Mouse (Mus musculus): ENCODE results near the gene Fyco1.
A peak's percentile ranks its signal among the peaks of the same experiment; 100 is the strongest.

Fyco1 gene

GRCm38 (mm10) chr9:123851713-123852448, at the start of gene Fyco1:
Fyco1 (minus strand) TSS chr9:123851899.
- DNase-seq, result peak; percentile 93

DNA sequence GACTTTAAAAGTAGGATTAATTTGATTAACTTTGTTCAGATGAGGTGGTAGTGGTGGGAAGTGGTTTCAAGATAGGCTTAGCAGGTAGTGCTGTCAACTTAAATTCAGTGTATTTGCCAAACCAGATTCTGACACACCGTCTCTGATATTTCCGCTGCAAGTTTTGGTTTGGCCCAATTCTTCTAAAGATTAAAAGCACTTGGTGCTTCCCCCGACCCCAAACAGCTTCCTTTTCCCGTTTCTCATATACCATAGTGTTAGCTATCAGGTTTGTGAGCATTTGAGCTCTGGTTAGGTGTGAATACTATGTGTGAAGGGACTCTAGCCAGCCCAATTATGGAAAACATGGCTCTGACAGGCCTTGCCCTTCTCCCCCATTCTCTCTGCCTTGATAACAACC, 20.4 kb upstream of the Fyco1 start:
- no peak for DNase-seq

DNA sequence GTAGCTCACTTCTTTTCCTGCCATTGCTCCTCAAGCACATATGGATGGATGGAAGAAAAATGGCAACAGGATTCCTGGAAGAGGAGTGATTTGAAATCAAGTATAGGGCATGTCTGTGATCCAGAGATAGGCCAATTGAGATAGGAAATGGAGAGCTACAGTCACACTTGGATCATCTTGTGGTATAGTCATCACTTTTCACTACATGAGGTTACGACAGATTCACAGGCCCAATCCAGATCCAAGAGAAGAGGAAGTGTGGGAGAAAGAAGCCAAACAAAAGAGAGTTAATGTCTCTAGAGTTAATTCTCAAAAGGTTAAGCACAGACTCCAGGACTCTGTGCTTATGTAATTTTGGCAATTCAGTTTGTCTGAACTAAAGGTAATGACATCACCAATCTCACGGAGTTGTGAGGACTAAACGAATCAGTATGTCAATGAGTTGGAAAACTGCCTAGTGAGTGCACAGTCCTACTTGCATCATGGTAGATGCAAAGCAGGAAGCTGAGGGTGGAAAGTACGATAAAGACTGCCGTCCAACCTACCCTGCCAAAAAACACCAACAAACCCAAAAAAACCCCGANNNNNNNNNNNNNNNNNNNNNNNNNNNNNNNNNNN, 17.6 kb upstream of the Fyco1 start:
- no peak for DNase-seq

DNA sequence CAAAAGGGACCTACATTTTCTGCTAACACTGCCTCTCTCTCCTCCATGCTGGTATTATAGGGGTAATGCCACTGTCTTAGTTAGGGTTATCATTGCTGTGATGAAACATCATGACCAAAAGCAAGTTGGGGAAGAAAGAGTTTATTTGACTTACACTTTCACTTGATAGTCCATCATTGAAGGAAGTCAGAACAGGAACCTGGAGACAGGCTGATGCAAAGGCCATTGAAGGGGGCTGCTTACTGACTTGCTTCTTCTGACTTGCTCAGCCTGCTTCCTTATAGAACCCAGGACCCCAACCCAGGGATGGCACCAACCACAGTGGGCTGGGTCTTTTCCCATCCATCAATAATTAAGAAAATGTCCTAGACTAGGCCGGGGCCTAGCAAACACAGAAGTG, 11.9 kb upstream of the Fyco1 start:
- no peak for DNase-seq

DNA sequence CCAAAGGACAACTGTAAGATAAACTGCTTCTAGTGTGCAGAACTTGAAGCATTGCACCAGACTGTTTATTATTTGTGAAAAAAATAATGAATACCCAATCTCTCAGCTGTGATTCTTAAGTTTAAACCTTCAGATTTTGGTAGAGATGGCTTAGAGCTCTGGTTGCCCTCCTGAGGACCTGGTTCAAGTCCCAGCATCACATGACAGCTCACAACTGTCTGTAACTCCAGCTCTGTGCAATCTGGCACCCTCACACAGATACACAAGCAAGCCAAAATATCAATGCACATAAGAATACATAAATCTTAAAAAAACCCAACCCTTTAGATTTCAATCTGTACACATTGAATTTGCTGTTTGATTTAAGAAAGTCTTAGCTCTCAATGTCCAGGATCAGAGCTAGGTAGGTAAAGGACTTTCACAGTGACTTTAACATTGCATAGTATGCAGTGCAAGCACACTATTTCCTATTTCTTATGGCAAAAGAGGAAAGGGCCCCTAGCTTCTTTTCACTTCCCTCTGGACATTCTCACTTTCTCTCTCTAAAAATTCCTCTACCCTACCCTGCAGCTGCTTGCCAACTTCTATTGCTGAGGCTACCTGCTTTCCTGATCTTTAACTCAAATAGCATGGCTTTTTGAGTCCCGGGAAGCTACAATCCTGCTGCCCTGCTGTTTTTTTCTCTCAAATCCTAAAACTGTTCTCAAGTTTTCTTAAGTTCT, 11.4 kb upstream of the Fyco1 start:
- DNase-seq, result no peak

DNA sequence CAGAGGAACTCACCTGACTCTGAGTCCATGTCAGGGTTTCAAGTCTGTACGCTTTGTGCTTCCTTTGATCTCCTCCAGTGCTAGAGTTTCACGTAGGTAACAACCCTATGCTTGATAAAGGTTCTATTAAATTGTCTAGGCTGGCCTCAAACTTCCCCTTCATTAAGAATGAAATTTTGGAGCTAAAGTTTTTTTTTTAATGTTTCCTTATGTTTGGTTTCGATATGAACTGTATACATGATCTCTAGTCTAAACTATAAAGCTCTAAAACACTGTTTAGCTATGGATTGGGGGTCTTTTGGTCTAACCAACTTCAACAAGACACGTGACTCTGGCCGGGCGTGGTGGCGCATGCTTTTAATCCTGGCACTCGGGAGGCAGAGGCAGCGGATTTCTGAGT, 10.2 kb upstream of the Fyco1 start, which contains the start of gene Xcr1:
TSS of gene Xcr1 (minus strand) at position 101 of the 400 bp plus-strand sequence.
- DNase-seq, result no peak

- DNase-seq, result no peak
These were observed 5.1 kb upstream of the Fyco1 start for GRCm38 (mm10) chr9:123856836-123857235.

DNA sequence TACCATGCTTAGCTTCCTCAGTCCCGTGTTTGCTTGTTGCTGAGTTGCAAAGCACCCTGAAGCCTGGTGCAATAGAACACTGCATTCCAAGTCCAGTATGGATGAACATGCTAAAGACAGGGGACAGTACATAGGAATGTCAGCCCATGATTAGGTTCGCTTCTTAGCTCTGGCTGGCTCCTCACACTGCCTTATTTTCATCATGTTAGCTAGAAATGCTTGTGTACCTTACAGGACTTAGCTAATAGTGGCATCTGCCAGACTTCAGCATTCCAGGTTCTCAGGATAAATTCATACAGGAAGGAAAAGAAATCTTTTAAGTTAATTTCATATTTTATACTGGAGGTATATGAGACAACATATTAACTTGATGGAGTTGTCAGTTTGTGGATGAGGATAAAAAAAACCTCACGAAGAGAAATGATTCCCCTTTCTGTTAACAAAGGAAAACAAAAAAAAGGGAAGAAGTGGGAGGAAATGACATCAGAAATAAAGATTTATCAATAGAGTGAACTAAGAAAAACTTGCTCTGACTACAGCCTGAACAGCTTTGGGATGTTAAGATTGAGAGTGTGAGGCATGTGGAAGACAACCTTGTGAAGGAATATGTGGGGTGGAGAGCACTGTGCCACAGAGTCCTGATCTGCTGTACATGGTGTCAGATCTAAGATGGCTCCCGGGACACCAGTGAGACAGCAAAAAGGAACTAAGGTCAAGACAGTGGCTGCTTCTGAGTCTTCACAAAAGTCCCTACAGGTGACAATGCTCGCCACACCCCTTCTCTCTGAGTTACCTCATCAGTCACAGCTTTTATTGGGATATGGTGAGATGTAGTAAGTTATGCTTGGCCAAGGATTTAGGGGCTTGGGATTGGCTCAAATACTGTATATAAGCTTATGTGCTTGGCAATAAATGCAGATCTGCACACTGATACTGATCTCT, 1.0 kb upstream of the Fyco1 start:
- peak; percentile 18 for DNase-seq

DNA sequence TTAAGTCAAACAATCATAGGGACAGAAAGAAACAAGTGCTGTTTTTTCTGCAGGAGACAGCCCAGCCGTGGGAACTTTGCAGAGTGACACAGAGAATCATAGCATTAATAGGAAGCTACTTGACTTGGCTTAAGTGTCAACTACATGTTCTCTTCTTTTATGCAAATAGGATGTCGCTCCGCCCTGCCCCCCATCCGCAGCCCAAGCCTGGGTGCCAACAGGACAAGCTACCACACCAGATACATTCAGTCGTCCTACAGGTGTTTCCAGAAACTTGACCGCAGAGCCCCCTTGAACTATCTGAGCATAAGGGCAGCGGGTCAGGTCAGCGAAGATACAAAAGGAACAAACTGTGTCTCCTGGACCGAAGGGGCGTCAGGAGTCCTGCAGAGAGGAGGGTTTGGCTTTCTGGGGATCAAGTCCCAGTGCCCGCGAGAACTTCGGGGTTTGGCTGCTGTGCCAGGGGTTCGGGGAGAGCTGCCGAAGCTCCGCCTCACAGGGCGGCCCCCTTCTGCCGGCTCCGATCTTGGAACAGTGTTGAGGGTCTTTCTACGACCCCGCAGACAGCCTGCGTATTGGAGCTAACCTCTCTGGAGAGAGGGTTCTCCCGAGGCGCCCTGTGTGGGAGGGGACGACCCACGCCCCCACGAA, 512 bp downstream of the Fyco1 start:
- DNase-seq, result no peak

DNA sequence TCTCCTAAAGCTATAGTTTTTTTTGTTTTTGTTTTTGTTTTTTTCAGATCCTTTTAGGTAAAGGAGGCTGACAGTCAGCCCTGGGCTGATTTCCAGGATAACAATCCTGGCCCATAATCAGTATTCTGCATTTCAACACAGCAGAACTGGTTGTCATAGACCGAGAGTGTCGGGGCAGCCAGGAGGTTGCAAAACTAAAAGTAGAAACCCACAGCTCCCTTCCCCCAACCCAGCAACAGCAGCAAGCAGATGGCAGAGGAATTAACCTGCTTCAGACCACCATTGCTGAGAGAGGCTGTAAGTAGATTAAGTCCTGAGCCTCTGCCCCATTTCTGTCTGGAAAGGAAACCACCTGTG, 1.0 kb downstream of the Fyco1 start:
- peak; percentile 18 for DNase-seq

DNA sequence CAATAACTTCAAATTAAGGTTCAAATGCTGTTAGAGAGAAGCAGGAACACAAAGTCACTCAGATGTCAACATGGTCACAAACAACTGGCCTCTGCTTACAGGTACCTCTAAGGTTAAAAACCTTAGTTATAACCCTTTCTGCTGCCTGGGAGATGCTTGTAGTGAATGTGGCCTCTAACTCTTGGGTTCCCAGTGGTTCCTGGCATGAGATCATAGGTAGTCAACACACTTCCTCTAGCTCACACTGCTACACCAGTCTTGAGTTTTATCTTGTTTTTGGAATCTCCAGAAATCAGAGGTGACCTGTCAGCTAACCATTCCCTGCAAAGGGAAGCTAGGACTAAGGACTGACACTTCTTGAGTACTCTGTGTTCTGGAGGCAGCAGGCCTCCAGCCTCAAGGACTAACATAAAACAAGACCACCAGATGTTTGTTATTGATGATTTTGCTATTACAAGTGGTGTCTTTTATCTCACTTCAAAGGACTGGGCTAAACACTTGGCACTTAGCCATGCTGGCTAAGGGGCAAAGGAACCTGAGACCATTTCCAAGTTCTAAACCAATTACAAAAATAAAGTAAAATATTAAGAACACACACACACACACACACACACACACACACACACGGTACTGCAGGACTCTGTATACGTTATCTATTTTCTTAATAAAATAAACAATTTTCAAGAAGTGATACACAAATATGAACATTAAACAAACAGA, 1.6 kb downstream of the Fyco1 start:
- DNase-seq, result no peak

DNA sequence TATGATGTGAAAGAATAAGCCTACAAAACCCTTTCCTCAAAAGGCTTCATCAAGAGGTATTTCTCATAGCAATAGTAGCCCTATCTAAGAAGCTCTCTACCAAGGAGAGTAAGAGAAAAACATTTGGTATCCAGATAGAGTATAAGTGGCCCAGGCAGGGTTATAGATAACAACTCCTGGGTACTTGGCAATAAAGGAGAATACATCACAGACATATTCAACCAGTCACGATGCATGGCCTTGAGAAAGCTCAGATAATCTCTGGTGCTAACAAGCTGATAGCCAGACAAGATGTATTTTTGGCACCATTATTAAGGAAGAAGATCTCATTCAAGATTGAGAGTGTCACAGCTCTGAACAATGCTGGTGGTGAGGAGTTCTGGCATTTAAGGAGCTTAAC, 5.2 kb downstream of the Fyco1 start:
- no peak for DNase-seq

- no peak for DNase-seq
These were observed 6.6 kb downstream of the Fyco1 start for GRCm38 (mm10) chr9:123845120-123845519.

- no peak for DNase-seq
These were observed 7.2 kb downstream of the Fyco1 start for GRCm38 (mm10) chr9:123844468-123844867.

GRCm38 (mm10) chr9:123840243-123840642, 11.5 kb downstream of the Fyco1 start:
- DNase-seq, result no peak

DNA sequence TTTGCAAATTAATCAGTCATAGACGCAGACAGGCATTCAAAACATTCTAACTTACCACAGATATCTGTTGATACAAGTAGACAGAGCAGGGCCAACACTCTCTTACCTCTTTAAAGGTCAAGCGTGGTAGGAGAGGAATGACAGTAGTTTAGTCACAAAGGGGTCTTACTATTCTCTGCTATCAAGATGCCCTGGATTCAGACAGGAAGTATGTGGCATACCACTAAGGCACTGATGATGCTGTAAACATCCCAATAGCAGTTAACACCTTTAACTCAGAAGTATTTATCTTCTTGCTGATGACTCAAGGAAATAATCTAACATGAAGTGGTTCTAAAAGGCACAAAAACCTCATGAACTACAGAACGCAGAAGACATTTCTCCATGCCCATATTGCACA, 15.8 kb downstream of the Fyco1 start:
- DNase-seq, result no peak

DNA sequence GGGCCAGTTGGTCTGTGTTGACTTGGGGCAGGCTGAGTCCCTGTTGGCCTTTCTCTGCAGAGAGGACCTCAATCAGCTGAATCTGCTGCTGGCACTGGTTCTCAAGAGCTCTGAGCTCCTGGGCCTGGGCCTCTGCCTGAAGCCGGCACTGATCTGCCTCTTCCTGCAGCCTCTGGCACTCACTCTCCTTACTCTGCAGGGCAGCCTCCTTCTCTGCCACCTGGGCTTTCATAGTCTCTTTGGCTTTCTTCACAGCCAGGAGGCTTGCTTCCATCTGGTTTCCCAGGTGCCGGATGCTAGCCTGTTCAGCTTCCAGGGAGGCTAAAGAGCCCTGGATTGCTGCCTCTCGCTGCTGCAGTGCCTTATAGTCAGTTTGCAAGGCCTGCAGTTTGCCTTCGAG, 22.8 kb downstream of the Fyco1 start:
- DNase-seq, result peak; percentile 75

- DNase-seq, result no peak
These were observed 25.1 kb downstream of the Fyco1 start for GRCm38 (mm10) chr9:123826631-123827030.

DNA sequence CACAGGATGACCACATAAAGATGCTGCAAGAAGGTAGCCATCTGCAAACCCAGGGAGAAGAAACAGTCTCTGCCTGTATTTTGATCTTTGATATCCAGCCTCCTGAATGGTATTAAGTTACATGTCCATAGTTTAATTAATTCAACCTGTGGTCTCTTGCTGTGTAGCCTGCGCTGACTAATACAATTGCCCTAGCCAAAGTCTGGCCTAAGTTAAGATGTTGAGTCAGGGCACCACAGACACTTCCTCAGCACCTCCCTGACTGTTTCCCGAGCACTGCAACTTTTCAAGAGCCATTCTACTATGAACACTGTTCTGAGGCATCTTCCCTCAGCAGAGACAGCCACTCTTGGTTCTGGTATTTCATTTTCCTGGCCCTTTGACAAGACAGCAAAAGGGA, 33.1 kb downstream of the Fyco1 start:
- DNase-seq, result no peak

DNA sequence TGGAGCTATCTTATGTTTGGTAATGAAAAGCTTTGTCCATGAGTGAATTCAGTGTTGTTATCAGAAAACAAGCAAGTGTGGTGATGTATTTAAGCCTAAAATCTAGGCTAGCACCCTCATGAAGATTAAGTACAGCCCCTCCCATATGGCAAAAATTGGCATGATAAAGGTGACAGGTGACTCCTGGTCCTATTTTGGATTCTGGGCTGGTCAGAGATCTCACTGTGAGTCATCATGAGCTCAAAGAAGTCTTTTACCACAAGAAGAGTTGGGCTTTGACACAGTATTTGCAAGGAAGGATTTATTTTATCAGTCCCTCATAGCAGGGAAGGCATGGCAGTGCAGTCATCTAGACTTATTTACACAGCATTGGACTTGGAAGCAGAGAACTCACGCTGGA, 35.7 kb downstream of the Fyco1 start:
- DNase-seq, result no peak

- DNase-seq, result no peak
These were observed 36.3 kb downstream of the Fyco1 start for GRCm38 (mm10) chr9:123815444-123815843.

- DNase-seq, result peak; percentile 45
These were observed 36.9 kb downstream of the Fyco1 start for GRCm38 (mm10) chr9:123814821-123815220.

All from cerebellum, adult 11 months (tissue).